Mouse (Mus musculus) megakaryocyte, embryonic 14.5 days (primary cell): ENCODE measurements around the gene Rplp1. TPM values are rescaled to one million over a fixed set of nuclear protein-coding genes. Genes with fewer than 3 reads are reported as not detected.

Experiments used
- H3K27me3 ChIP-seq: replicated peaks from 2 replicates; pipeline ENCODE3; 2012; ENCODE audit warnings: inconsistent platforms
- H3K36me3 ChIP-seq: replicated peaks from 2 replicates; pipeline ENCODE3; 2012; ENCODE audit warnings: low read length, inconsistent platforms, mixed read lengths
- H3K4me1 ChIP-seq: 2 replicates; pipeline ENCODE4 v1.6.1; 2012; ENCODE audit warnings: inconsistent platforms
- H3K4me3 ChIP-seq: replicated peaks from 2 replicates; pipeline ENCODE3; 2012; ENCODE audit warnings: moderate library complexity, mild to moderate bottlenecking, inconsistent platforms
- H3K9me3 ChIP-seq: 2 replicates; pipeline ENCODE4 v1.6.1; 2012; ENCODE audit warnings: inconsistent platforms
- FLI1 ChIP-seq: IDR thresholded peaks from 2 replicates; pipeline ENCODE4 v1.6.1; 2012; ENCODE audit warnings: low read length, inconsistent platforms, mixed read lengths
- GATA1 ChIP-seq: IDR thresholded peaks from 3 replicates; pipeline ENCODE4 v1.6.1; 2012; ENCODE audit warnings: mixed read lengths, low read length, inconsistent platforms, borderline replicate concordance
- polyA plus RNA-seq: library from polyadenylated mRNA; stranded (reverse); fragments of >175 nt; gene quantifications from 2 replicates; pipeline ENCODE4 v1.2.3, GENCODE M21; 2012; ENCODE audit warnings: low replicate concordance; ENCODE audit not compliant: insufficient read depth

Gene Rplp1
- polyA plus RNA-seq: 7,646 and 25,287 TPM in 2 replicates

GRCm38 (mm10) chr9:61914203-61914916, at the start of gene Rplp1:
Gene Rplp1 (minus strand): TSS chr9:61914542.
- Histone ChIP-seq H3K36me3 (peaks cover 62% of the 10 kb centered on the region), H3K4me3 (peak within 1 kb of the TSS; percentile 96), H3K9me3 (no peaks in the 10 kb centered on the region), H3K27me3 (no peaks in the 10 kb centered on the region), H3K4me1 (peaks cover 26% of the 10 kb centered on the region)
- TF ChIP-seq GATA1 (no peak), FLI1 (peak; percentile 51; the same call in 1 of the 2 replicates)

GRCm38 (mm10) chr9:61963356-61963755, 49.0 kb upstream of the Rplp1 start:
- no peak for TF ChIP-seq GATA1
- no peak for TF ChIP-seq FLI1
- peaks cover 67% of the 10 kb centered on the region for H3K27me3 ChIP-seq
- peaks cover 27% of the 10 kb centered on the region for H3K4me1 ChIP-seq
- no peaks in the 10 kb centered on the region for H3K9me3 ChIP-seq
- H3K36me3 ChIP-seq: no peaks in the 10 kb centered on the region
- H3K4me3 ChIP-seq: no peak overlapping the region

- no peak for TF ChIP-seq GATA1
- TF ChIP-seq FLI1: no peak
- Histone ChIP-seq H3K4me3 (peak overlapping the region; percentile 23), H3K4me1 (peaks cover 26% of the 10 kb centered on the region), H3K9me3 (no peaks in the 10 kb centered on the region), H3K27me3 (peaks cover 64% of the 10 kb centered on the region), H3K36me3 (no peaks in the 10 kb centered on the region)
Measured at GRCm38 (mm10) chr9:61961181-61961580, 46.8 kb upstream of the Rplp1 start.

DNA sequence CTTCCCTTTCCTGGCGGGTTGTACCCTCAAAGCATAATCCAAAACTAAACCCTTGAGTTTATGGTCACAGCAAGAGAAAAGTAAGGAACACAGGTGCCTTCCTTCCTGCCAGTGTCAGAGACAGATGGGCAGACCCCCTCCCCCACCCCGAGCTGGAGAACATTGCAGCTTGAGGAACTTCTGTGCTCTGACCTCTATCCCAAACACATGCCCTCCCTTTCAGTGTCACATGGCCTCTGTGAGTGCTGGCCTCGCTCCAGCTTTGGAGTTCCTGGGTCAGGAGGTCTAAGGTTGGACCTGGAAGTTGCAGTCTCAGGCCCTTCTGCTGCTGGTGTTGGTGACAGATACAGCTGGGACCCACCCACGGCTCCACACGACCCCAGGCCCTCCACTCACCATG, 46.4 kb upstream of the Rplp1 start:
- Histone ChIP-seq H3K4me3 (no peak overlapping the region), H3K27me3 (peaks cover 66% of the 10 kb centered on the region), H3K36me3 (no peaks in the 10 kb centered on the region), H3K4me1 (peaks cover 22% of the 10 kb centered on the region), H3K9me3 (no peaks in the 10 kb centered on the region)
- TF ChIP-seq FLI1 (no peak), GATA1 (no peak)

DNA sequence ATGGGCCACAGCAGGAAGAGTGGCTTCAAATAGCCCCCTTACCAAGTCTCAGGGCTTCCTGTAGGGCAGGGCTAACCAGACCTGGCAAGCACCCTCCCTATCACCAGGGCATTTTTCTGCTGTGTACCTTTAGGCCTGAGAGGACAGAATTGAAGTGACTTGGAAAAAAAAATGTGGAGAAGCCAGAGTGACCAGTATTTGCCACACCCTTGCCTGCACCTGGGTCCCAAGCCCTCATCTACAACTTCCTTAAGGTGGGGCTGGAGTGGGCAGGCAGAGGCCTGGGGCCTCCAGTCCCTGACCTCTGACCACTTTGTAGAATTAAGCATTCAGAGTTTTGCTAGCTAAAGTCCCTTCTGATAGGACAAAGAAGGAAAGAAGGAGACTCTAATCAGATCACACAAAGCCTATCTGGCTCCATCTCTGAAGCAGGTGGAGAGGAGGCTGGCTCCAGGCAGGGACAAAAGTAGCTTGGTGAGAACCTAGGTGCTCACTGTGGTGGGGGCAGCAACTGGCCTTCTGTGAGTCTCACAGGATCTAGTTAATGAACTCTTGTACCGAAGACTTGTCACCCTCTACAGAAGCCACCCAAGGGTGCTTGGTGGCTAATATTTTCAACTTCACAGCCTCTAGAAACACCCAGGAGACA, 45.7 kb upstream of the Rplp1 start:
- peaks cover 15% of the 10 kb centered on the region for H3K4me1 ChIP-seq
- no peaks in the 10 kb centered on the region for H3K9me3 ChIP-seq
- TF ChIP-seq FLI1 (no peak), GATA1 (no peak)
- H3K27me3 ChIP-seq: peaks cover 66% of the 10 kb centered on the region
- no peak overlapping the region for H3K4me3 ChIP-seq
- H3K36me3 ChIP-seq: no peaks in the 10 kb centered on the region

DNA sequence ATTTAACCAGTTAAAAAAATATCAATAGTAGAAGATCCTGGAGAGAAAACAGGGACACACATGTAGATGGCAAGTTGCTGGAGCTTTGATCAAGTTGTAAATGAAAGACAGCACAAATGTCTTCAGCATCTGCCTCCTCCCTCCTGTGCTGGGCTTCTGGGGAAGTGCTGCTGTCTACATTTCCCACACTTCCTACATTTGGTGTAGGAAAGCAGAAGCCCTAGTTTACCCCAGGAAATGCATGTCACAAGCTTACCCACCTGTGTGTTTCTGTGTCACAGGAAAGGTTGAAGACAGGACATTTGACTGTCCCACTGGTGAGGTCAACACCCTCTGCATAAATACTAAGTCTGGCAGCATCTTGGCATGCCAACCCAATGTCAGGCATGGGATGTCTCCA, 40.4 kb upstream of the Rplp1 start:
- no peaks in the 10 kb centered on the region for H3K9me3 ChIP-seq
- H3K4me1 ChIP-seq: no peaks in the 10 kb centered on the region; the same call in 1 of the 2 replicates
- no peaks in the 10 kb centered on the region for H3K36me3 ChIP-seq
- H3K4me3 ChIP-seq: no peak overlapping the region
- peaks cover 62% of the 10 kb centered on the region for H3K27me3 ChIP-seq
- TF ChIP-seq FLI1 (no peak), GATA1 (no peak)

DNA sequence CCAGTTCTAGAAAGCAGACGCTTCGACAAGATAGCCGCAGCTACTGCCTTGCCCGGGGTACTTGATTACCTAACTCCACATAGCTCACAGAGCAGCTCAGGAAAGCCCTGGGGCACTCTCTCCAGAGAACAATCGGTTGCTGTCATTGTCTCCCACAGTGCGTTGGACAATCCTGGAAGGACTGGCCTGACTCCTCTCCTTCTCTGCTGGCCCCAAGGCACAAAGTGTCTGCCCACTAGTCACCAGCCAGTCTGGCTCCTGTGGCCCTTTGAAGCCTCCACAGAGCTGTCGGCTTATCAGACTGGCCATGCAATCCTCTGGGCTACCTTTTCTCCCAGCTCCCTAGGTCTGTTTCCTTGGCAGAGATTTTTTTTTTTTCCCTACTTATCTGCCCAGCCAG, 37.9 kb upstream of the Rplp1 start:
- Histone ChIP-seq H3K9me3 (no peaks in the 10 kb centered on the region), H3K36me3 (no peaks in the 10 kb centered on the region), H3K4me1 (peaks cover 10% of the 10 kb centered on the region), H3K4me3 (no peak overlapping the region), H3K27me3 (peaks cover 67% of the 10 kb centered on the region)
- no peak for TF ChIP-seq FLI1
- TF ChIP-seq GATA1: no peak

DNA sequence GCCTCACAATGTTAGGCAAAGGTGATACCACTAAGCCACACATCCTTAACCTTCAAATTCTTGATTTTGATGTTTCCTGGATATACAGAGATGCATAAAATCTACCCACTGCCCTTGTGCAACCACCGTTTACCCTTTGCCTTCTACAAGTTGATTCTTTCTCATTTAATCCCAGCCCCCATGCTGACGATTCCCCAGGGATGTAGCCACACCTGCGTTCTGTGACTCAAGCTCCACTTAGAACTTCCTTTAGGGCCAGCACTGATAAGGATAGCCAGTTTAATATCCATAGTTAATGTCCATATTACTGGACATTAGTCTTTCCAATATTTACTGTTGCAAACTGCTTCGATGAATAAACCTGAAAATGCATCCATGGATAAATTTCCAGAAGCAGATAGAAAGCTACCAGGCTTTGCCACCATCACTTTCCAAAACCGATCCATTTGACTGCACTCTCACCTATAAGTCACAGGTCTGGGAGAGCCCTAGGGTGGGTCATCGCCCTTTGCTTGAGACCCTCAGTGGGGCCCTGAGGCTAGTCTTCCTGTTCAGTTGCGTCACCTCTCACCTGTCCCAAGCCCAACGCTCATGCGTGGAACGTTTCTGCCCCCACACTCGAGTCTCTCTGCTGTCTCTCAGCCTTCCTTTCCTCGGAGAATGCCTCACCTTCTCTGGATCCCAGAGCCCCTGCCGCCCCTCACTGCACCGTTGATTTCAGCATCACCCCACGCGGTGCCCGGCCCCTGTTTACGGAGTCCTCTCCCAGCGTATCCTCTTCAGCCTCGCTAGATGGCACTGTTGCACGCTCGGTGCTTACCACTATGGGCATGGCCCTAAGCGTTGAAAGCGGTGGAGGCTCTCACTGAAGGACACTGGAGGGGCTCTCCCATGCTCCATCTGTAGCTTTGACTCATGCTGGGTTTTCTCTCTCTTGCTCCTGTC, 33.3 kb upstream of the Rplp1 start:
- Histone ChIP-seq H3K9me3 (no peaks in the 10 kb centered on the region), H3K36me3 (peaks cover 14% of the 10 kb centered on the region), H3K4me3 (peak overlapping the region; percentile 86), H3K4me1 (peaks cover 22% of the 10 kb centered on the region), H3K27me3 (peaks cover 34% of the 10 kb centered on the region)
- TF ChIP-seq FLI1 (no peak), GATA1 (no peak)

- no peak for TF ChIP-seq GATA1
- no peak for TF ChIP-seq FLI1
- Histone ChIP-seq H3K9me3 (no peaks in the 10 kb centered on the region), H3K27me3 (peaks cover 28% of the 10 kb centered on the region), H3K4me1 (peaks cover 28% of the 10 kb centered on the region), H3K36me3 (peaks cover 22% of the 10 kb centered on the region), H3K4me3 (peak within 1 kb of the TSS; percentile 97)
Measured at GRCm38 (mm10) chr9:61946623-61947401, 32.5 kb upstream of the Rplp1 start, which contains the start of gene Kif23. Gene Kif23 (minus strand): TSS chr9:61946774.
